Mouse (Mus musculus): ENCODE results near the gene Gm49510.

DNA sequence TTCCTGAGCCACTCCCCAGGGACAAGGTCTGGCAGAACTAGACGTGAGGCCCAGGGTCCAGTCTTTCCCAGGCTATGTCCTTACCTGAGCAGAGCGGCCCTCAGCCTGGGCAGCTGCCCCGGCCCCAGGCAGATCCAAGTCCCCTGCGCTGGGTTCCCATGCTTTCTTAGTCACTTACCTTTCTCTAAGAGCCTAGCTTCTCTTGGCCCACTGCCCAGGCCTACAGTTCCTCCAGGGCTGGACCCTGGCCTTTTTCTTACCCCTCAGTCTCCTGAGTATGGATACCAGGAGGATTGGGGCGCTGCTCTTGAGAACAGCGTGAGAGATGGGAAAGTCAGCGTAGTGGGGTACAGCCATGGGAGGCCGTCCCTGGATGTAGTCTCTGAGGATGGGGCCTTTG lies 19.0 kb upstream of the Gm49510 start:
- no peak for TF ChIP-seq CTCF (IDR thresholded peaks at IDR 0.05)
- TF ChIP-seq EP300 (IDR thresholded peaks at IDR 0.05), result no peak
